Mouse (Mus musculus) small intestine, adult 2 months (tissue): ENCODE results near the gene Baat.

ENCODE experiments used
- CTCF ChIP-seq: fragments of 200-500 bp; IDR thresholded peaks from 2 replicates; pipeline ENCODE4 v1.5.1; 2012; ENCODE audit warnings: low read depth, mild to moderate bottlenecking, control low read depth, inconsistent platforms, low read length, moderate library complexity, mixed read lengths; ENCODE audit not compliant: insufficient replicate concordance, insufficient read length; ENCODE audit errors: extremely low read depth
- POLR2A ChIP-seq: fragments of 200-500 bp; IDR thresholded peaks from 2 replicates; pipeline ENCODE4 v1.6.1; 2012; ENCODE audit warnings: low read depth, mild to moderate bottlenecking, control low read depth, inconsistent platforms, low read length, moderate library complexity

GRCm38 (mm10) chr4:49539665-49540064 is 33.3 kb upstream of the Baat start:
- TF ChIP-seq CTCF (no peak), POLR2A (no peak)
